Mouse (Mus musculus) liver, postnatal 0 days (tissue): ENCODE data around the gene Dnajb7.

Source experiments
- CTCF ChIP-seq: sonication (generic); IDR thresholded peaks from 2 replicates; pipeline ENCODE4 v1.5.1; 2016; ENCODE audit warnings: antibody characterized with exemption, low read depth
- EP300 ChIP-seq: IDR thresholded peaks from 2 replicates; pipeline ENCODE4 v1.6.1; 2016; ENCODE audit warnings: antibody characterized with exemption, low read depth, mild to moderate bottlenecking

GRCm38 (mm10) chr15:81427947-81428346, 19.8 kb upstream of the Dnajb7 start:
- peak; percentile 34 for TF ChIP-seq CTCF
- TF ChIP-seq EP300, result no peak
